Mouse (Mus musculus) adrenal gland, postnatal 10 days (tissue): ENCODE results near the gene Ntn1. TPM values are rescaled to one million over a fixed set of nuclear protein-coding genes. Genes with fewer than 3 reads are reported as not detected.

Source experiments
- DNase-seq: peaks from one replicate; pipeline ENCODE4 v3.0.0; 2021; ENCODE audit warnings: mixed read lengths
- total RNA-seq, 2 experiments: library from RNA; stranded (reverse); gene quantifications; 2 replicates each; pipeline ENCODE4 v1.2.3; 2021

The Ntn1 gene
- total RNA-seq, 2 experiments from 2014 or later = 11.0 TPM

DNA sequence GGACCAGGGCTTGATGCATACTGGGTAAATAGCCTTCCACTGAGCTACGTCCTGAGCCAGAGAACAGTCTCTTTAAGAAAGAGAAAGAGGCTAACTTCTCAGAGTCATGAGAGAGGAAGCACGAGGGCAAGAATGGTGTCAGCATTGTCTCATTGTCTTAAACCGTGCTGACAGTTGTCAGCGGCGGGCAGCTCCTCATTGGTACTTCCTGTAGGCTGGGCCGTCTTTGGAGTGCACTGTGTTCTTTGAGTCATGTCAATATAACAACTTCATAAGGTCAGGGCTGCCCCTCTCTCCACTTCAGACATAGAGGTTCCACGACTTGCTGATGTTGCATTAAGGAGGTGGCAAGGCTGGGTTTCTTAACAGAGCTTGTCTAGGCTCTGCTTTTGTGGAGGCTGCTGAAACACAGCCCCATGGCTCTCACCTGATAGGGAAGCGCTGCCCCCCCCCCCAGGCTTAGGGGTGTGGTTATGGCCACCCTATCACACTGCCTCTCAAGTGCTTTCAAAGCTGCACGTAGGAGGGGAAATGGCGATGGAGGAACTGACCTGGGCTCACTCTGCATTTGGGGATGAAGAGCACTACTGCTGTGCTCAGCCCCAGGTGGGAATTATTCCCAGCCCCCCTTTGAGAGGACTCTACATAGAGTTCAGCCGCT is 6.8 kb upstream of the Ntn1 start:
- DNase-seq = no peak

DNA sequence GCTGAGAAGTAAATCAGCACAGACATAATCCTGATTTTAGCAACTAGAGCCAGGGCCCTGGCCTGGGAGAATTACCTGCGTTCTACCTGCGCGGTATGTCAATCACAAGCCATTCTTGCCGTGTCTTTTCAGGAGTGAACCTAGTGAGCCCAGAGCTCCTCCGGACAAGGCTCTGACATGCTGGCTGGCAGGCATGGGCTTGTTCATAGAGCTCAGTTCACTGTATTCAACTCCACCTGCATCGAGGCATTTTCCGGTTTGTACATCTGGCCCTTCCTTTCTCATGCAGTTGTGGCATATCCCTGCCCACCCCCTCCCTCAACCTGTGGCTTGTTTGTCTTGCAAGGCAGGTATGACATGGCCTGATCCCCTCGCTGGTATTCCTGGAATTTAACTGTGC is 5.0 kb upstream of the Ntn1 start:
- no peak for DNase-seq

DNA sequence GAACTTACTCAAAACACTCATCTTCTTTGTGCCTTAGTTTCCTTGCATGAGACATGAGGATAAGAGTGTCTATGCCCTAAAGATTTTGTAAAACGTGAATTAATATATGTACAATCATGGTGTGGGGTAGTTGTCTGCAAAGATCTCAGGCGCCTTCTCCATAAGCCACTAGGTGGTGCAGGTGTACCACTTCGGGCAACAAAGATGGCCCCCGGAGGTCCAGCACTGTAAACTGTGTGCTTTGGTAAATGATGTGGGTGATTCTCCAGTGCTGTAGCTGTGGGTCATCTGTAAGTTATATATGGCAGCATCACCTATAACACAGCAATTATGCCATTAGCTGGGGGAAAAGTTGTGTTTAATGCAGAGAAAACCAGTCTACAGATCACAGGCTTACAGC is 3.6 kb upstream of the Ntn1 start:
- DNase-seq = peak; percentile 27

DNA sequence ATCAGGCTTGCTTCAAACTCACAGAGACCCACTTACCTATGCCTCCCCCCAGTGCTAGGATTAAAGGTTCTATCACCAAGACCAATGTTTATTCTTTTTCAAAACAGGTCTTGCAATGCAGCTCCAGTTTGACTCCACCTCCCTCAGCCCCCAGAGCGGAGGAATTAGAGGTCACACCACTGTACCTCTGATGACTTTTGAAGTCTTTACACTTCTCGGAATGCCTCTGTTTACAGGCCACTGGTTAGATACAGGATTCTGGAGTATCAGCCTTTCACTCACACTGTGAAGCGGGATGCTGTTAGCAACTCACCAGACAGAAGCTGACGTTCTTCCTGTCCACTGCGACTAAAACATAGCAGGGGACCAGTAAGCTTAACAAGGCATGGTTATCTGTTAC is 805 bp upstream of the Ntn1 start:
- no peak for DNase-seq

DNA sequence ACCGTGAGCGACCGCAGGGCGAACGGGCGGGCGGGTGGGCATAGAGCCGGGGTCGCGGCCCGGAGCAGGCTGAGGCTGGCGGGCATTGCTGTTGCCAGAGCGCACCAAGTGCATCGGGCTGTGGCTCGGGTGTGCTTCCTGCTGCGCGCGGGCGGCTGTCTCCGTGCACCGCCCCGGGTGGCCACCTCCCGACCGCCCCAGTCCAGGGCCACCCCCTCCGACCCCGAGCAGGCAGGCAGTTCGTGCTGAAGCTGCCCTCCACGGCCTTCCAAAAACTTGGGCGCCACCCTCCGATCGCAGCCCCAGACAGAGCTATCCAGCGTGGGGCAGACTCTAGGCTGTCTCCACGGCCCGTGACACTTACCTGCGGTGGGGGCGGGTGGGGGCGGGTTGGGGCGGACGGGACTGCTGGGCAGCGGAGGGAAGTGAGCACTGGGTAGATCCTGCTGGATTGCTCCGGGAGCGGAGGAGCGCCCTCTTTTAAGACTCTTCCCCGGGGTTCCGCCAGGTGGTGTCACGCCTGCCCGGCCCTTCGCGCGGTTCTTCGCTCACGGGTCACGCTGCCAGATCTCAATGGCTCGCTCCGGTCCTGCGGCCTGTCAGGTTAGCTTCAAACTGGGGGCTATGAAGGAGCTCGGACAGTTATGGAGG is 477 bp downstream of the Ntn1 start:
- DNase-seq = peak; percentile 58

DNA sequence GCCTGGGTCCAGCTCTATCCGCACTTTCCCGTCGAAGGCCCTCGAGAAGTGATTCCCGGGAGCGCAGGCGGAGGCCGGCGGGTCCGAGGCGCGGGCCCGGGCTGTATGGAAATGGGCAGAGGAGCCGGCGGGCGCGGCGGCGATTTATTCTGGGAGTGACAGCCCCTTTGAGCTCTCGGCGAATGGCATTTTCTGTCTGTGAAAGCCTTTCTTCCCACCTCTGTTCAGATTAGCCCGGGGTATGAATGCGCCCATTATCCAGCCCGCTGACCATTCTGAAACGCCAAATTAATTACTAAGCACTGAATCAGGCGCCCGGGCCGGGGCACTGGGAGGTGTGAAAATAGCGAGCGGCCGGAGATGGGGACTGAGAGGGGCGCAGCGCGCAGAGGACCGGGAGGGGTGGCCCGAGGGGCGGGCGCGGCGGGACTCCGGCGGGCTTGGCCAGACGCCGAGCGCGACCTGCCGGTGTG is 1.0 kb downstream of the Ntn1 start:
- DNase-seq = peak; percentile 16

DNA sequence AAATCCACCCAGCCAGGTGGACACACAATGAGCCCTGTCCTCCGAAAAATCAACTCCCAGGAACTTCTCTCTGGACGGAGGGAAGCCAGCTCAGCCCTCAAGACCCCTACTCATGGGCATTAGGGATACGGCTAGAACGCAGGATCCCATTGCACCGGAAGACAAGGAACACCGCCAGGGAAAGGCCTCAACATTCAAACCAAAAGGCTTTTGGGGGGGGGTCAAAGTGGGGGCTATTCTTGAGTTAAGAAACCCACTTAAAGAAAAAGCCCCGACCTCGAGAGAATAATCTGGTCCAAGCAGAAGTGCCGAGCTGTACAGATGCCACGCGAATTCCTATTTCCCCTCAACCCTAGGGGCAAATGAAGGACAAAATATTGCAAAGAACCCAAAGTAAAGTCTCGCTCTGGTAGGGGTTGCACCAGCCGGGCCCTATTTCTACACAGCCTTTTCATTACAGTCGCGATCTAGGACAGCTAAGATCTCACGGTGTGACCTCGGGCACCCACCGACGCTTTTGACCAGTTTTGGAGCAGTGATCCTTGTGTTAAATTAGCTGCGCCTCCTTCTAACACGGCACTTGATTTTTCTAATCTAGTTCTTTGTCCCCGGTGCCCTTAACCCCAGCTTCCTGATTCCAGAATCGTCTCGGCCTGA is 1.6 kb downstream of the Ntn1 start:
- no peak for DNase-seq

DNA sequence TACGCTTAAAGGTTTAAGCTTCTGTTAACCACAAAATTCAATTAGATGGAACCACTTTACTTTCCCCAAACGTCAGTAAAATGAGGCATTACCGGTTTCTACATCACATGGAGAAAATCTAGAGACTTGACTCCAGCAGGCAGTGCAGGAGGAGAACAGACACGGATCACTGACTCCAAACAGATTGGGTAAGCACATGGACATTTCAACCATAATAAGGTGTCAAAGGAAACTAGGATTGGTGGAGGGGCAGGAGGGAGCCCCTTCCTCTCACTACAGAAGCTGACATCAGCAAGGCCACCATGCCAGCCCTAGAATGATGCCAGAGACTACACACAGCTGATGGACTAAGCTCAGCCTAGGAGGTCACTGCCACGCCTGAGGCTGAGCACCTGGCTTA is 5.1 kb downstream of the Ntn1 start:
- no peak for DNase-seq

DNA sequence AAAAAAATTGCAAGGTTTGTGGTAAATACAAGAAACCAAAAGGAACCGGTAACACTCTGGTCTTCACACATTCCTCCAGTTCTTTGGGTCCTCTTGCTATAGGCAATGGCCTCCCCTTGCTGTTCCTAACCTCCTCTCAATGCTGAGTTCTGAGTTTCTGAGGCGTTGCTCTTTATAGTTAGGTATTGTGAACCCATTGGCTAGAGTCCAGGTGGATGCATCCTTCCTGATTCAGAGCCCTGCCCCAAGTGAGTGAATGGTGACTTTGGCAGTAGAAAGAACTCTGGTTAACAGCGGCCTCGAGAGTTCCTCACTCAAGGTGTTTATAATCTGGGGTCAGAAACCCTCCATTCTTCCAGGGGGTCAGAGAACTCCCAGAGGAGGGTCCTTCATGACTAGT is 5.9 kb downstream of the Ntn1 start:
- no peak for DNase-seq

DNA sequence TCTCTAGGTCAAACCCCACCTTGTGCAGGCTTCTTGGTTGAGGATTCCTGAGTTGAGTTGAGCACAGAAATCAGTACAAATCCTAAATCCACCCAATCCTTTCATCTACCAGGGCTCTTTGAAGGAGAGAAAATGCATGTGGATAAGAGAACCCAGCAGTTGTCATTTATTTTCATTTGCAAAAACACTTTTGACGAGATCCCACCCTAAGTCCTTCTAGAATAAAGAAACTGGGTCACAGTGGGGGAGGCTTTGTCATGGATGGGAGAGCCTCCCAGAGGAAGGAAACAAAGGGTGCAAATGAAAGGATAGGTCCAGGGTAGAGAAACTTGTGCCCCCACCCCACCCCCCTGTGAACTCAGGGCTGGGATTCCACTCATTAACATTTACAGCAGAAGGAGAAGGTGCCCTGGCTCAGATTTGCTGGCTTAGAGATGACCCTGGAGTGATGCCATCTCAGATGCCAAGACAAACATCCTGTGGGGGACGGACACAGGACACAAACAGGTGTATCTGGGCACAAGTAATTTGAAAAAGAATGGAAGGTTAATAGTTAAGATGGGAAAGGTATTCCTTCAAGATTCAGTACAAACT is 6.6 kb downstream of the Ntn1 start:
- DNase-seq = no peak

DNA sequence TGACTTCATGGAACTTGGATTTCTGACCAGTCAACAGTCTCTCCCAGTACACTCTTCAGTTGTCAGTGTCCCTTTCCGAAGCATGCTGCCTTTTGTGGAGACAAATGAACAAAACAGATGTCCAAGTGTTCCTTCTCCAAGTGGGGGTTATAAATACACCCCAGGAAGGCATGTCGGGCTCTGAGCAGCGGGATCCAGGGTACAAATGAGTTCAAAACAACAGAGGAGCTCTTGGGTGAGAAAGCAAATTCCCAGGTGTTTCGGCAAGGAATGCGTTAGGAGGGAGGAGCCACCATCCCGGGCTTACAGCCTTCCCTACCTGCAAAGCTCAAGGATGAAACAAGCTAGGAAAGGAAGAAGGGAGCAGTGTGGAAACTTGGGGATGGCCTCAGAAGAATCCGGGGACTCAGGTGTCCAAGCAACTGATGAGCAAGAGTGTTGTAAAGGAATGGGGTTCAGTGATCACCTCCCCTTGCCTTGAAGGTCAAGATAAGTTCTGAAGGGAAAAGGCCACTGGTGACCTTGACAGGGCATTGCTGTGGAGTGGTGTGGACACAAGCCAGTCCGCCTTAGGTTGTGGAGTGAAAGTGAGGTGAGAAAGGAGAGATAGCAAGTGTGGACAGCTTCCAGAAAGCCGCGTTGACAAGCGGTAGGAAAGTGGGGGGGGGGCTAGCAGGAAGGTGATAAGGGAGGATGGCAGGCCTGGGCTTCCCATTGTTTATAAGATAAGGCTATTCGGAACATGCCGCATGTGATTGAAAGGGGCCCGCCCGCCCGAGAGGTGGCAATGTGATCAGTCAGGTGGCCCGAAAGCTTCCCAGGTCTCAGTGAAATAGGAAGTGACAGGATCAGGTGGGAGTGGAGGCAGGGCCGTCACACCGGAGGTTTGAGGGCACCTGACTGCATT is 10.0 kb downstream of the Ntn1 start:
- no peak for DNase-seq

DNA sequence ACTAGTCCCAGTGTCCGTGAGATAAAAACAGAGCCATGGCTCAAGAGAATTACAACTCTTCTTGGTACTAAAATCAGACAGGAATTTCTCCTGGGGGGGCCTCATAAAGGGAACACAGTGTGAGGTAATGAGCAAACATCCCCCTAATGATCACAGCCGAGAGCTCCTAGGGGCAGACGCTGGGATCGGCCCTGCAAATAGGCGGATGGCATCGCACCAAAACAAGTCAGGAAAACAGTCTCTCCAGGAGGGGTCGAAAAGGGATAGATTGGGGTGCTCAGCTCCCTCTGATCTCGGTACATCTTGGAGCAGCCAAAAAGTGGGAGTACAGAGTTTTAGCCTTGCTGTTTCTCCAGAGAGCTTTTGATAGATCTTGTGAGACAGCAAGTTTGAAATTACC is 11.0 kb downstream of the Ntn1 start:
- no peak for DNase-seq

DNA sequence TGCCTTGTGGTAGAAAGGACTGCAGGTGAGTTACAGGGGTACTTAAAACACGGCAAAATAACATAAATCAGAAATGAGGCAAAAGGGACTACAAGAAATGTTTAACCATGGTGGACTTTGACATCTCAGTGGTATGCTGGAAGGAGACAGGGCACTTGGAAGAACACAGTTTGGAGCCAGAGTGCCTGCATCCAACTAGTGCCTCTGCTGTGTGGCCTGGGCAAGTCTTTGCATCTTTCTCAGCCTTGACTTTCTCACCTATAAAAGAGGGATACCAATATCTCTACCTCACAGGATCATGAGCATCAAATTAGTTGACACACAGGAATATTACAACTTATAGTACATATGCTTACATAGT is 12.0 kb downstream of the Ntn1 start:
- DNase-seq = no peak

DNA sequence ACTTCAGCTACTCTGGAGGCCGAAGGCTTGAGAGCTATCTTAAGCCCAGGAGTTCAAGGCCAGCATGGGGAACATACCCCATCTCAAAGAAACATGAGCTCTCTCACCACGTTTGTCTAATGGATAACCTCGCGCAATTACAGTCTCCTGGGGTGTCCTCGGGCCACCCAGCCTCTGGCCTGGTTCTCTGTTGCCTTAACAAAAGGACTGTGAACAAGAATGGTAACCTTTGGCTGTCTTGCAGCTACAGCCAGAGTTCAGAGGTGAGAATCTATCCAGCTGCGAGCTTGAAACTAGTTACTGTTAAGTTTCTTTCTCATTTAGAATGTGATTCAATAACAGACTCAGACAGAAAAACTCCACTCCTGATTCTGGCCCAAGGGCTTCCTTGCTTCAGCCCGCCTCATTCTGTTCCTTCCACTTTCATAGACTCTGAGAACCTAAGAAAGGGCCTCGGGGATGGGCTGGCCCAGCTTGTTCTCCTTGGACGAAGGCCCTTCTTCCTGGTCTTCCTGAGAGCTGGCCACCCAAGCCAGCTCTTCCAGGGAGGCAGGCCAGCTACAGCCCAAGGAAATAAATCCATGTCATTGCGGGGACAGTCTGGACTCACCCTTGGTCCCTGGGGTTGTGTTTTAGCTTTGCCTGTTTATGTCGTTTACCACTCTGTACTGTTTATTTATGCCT is 12.5 kb downstream of the Ntn1 start:
- no peak for DNase-seq

DNA sequence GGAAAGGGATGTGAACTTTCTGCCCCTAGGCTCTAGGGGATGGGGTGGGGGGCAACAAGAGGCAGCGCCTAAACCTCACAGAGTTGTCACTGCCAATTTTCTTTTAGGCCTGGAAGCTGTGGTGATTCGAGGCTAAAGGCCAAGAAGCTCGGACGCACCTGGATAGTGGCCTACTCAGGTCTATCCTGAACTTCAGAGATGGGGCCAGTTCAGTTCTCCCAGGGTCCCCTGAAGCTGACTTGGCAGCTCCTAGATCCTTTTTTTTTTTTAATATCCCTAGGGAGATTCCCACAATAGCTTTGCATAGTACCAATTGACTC is 13.2 kb downstream of the Ntn1 start:
- DNase-seq = no peak

DNA sequence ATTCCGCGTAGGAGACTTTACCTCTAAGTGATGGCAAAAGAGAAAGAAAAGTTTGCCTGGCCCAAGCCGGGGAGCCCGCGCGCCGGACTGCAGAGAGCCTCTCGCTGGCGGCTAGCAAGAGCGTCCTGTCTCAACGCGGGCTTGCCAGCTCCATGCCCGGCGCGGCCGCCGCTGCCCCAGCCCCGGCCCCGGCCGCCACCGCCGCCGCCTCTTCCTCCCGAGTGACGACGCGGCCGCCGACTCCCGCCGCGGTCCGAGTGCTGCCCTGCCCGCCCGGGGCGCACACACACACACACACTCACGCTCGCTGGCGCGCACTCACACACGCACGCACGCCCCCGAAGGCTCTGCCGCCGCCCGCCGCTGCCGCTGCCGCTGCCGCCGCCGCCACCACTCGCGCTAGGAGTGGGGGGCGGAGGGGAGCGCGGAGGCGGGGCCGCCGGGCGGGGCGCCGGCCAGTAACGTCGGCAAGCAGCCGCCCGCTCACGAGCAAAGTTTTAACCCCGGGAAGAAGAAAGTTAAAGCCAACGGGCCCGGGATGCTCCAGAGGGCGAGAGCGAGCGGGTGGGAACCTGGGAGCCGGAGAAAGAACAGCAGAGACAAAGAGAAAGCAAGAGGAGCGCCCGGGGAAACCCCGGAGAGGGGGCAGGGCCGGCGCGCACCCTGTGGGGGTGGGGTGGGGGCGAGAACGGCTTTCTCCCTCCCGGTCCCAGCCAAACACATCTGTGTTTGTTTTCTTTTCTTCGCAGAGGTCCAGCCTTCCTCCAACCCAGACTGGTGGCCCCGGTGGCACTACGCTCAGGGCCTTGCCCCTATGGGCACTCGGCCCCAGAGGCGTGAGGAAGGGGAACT is 13.8 kb downstream of the Ntn1 start:
- peak; percentile 71 for DNase-seq

DNA sequence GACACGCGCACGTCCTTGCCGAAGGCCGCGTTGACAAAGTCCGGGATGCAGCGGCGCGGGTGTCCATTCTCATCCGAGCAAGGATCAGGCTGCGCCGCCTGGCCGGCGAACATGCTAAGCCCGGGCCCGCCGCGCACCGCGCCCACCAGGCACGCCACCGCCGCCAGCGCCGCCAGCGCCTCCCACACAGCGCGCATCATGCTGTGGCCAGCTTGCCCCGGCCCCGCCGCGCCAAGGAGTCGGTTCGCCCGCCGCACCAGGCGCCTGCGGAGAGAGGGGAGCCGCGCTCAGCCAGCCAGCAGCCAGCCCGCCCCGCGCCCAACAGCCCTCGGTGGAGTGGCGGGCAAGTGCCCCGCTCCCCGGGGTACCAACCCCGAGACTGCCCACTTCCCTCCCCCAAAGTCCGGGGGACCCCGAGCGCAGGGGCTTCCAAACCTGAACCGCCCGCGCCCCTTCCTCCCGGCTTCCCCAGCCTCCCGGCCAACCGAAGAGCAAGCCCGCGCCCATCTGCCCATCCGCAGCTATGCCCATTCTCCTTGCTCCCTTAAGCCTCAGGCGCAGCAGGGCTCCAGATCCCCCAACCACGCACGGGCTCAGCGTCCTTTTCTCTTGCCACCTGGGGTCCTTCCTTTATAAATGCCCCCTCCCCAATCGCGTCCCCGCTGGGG is 14.6 kb downstream of the Ntn1 start:
- peak; percentile 42 for DNase-seq

DNA sequence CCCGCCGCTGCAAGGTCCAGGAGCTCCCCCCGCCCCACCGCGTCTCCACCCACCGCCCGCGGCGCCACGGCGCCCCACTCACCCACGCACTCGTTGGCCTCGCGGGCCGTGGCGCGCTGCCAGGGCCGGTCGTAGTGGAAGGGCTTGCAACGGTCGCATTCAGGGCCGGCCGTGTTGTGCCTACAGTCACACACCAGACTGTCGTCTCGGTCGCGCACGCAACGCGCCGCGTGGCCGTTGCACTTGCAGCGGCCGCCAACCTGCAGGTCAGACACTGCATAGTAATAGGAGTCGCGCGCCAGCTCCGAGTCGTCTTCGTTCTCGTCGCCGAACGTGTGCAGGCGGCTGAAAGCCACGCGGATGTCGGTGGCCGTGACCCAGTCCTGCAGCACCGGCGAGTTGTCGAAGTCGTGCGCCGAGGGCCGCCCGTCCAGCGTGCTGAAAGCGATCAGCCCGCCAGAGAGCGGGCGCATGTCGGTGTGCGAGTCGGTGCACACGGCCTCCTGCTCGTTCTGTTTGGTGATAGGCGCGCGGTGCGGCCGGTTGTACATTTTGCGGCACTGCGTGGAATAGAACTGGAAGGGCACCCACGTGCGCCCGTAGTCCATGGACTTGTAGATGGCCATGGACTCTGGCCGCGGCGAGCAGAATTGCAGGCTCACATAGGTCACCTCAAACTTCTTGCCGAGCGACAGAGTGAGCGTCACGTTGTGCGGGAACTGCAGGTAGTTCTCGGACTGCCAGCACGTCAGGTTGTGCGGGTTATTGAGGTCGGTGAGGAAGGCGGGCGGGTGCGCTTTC is 15.4 kb downstream of the Ntn1 start:
- peak; percentile 46 for DNase-seq

DNA sequence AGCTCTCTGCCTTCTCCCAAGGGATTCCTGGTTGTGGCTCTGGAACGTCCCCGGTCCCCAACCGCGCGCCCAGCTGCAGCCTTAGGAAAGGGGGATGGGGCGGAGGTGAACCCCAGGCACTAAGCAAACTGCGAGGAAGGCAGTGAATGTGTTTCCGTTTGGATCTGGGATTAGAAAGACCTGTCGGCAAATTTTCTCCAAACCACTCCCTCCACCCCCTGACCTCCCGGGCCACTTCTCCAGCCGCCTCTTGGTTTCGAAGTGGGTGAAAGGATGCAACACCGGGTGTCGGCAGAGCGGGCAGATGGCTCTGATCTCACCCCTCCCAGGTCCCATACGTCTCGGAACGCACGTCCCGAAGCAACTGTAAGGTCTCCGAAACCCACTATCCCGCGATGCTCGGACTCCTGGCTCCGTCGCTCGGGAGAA is 16.0 kb downstream of the Ntn1 start:
- no peak for DNase-seq
